Mouse (Mus musculus): ENCODE measurements around the gene Klf6.

Klf6 gene

DNA sequence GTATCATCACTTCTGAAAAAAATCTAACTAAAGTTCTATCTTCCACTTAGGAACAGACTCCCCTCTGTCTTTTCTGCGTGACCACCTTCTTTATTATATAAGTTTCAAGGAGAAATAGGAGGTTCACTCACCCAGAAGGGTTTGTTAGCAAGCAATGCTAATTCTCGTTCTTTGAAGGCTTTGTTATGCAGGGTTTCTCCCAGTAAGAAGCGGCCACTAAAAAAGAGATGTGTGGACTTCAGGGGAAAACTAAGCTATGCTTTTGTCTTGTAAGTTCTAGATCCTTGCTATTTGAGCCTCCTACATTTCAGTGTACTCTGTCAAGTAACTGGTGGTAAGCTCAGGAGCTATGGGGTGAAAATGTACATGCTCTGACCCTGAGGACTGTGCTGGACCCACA lies 38.4 kb downstream of the Klf6 start:
- no peak for DNase-seq (ENCODE audit: low spot score in 2 of 2)

DNA sequence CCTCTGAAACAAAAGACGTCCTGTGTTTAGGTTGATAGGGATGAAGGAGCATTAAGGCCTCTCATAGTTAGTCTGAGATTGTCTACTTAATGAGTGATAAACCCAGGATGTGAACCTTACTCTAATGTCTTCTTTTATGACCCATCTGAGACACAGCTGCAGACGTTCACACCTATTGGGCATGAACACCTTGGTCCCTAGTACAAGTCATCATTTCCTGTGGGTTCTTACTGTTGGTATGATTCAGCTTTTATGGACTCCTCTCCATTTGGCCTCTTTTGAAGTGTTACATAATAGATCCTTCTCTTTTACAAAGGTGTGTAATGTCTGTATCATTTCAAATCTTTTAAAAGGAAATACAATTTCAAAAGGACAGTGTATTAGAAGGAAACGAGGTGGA lies 51.9 kb downstream of the Klf6 start:
- no peak for DNase-seq (ENCODE audit: low spot score in 2 of 2)

DNA sequence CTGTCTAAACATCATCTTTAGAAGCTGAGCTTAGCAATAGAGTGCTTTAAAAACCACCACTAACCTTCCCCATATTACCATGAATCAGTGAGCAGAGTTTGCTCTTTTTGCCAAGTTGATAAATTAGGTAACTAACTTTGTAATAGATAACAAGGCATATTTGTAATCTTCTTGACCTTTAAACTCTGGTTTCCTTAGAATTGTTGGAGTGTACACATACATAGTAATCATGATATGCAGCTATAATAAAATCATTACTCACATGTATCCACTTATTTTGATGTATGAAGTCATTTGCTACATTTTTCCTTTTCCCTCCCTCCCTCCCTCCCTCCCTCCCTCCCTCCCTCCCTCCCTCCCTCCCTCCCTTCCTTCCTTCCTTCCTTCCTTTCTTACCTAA lies 56.1 kb downstream of the Klf6 start:
- no peak for DNase-seq (ENCODE audit: low spot score in 2 of 2)

DNA sequence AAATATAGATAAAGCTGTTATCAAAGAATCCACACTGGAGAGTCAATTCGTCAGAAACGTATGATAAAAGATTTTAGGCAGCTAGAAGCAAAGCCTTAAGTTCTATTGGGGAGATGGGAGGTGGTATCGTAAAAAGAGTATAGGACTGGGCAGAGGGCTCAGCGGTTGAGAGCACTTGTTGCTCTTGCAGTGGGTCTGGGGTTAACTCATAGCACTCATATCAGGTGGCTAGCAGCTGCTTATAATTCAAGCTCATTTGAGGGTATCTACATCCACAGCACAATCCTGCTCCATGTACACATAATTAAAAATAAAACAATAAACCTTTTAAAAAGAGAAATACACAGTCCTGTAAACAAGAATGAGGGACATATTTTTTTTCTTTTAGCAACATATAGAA lies 58.7 kb downstream of the Klf6 start:
- DNase-seq (ENCODE audit: low spot score in 2 of 2), result no peak

Measured in cerebellum, postnatal 4 days (tissue).